Mouse (Mus musculus) testis, adult 2 months (tissue): Measurements from ENCODE around the gene Aatk.

Source experiments
- CTCF ChIP-seq: fragments of 200-500 bp; IDR thresholded peaks from 2 replicates; pipeline ENCODE4 v1.5.1; 2012; ENCODE audit warnings: low read depth, mild to moderate bottlenecking, inconsistent platforms, low read length, moderate library complexity; ENCODE audit not compliant: control insufficient read depth, insufficient read depth, insufficient replicate concordance
- POLR2A ChIP-seq: fragments of 200-500 bp; IDR thresholded peaks from 2 replicates; pipeline ENCODE4 v1.6.1; 2012; ENCODE audit warnings: low read depth, mild to moderate bottlenecking, inconsistent platforms, low read length, moderate library complexity; ENCODE audit not compliant: control insufficient read depth

DNA sequence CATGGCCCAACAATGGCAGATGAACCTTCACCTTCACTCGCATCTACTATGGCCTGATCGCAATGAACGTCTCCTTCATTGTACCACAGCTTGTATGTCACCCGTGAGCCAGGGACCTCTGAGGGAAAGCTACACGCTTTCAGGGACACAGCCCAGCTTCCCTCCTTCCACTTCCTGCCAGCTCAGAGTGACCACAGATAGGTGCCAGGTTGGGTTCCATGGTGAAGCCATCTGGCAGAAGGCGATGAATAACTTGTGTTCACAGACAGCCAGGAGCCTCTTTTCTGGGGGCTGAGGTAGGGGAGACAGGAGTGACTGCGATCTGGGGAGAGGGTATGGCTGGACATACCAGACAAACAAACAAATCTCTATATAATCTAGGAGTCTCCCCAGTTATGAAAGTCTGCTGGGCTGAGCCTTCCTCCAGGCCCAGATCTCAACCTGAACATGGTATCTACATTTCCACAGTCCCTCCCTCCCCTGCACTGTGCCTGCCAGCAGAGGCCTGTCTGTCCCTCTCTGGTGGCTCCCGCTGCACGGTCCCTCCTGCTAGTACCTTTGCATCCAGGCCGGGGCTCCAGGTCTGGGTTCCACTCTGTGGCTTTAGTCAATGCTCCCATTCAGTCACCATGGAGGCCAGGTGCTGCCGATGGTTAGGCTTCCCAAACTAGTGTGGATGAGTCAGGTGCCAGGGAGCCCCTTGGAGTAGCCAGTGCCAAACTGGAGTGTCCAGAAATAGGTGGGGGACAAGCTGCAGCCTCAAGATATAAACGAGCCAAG, 9.2 kb upstream of the Aatk start:
- no peak for TF ChIP-seq POLR2A
- TF ChIP-seq CTCF, result no peak
